Mouse (Mus musculus) urinary bladder, postnatal 25 days (tissue): Measurements from ENCODE around the gene AU022252.

ENCODE experiments used
- DNase-seq: peaks from one replicate; pipeline ENCODE4 v3.0.0; 2022; ENCODE audit warnings: low spot score

Gene AU022252

DNA sequence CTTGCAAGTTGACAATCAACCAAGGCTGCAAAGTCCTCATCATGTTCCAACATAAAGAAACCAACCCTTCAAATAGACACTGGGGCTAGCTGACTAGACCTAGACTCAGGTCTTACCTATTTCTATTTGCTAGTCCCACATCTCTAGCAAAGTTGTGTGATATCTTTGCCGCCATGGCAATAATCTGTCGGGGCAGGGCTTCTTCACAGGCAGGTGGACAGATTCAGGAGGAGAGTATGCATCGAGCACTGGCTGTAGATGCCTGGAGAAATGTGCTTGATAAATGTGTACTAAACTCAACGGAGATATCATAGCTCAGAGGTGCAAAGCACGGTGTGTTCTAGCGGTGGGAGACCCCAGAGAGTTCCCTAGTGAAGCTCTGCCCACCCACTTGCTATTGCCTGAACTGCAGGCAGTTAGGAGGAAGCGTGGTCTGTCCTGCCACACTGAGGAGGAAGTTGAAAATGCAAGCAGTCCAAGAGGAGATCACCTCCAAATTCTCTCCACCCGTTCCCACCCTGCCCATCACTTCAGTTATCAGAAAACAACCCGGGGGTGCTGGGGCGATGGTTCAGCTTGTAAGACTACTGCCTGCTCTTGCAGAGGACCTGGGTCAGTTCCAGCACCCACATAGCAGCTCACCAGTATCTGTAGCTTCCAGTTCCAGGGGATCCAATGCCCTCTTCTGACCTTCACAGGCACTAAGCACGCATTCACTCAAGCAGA is 44.3 kb downstream of the AU022252 start:
- DNase-seq = no peak

DNA sequence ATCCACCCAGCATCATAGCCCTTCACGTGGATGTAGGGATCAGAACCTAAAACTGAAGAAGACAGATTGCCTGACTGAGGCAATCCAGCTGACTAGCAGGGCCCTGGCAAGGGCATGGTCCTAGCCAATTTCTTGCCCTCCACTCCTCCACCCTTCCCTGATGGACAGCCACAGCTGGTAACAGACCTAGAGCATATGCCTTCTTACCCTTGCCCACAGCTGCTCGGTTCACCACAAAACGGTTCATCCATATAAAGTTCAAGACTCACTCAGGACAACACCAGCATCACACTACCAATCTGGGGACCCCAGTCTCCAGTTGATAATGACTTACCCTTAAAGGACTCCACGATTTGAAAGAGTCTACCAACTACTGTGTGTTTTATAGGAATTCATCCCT is 46.7 kb downstream of the AU022252 start:
- no peak for DNase-seq

DNA sequence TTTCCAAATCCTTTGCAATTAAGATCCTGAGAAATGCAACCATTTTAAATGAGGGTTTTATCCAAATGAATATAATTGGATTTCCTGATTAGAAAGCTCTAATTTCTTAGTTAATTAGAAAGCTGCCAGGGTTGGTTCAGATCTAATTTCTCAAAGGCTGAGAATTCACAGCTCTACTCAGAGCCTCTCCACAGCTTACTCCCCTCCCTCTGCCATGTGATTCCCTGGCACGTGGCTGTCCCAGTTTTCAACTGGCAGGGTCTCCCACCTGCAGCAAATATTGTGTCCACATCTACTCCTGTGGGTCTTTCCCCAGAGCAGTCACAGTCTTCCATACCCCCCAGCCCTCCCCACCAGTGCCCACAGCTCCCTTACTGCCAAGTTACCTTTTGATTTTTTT is 49.0 kb downstream of the AU022252 start:
- DNase-seq = no peak

DNA sequence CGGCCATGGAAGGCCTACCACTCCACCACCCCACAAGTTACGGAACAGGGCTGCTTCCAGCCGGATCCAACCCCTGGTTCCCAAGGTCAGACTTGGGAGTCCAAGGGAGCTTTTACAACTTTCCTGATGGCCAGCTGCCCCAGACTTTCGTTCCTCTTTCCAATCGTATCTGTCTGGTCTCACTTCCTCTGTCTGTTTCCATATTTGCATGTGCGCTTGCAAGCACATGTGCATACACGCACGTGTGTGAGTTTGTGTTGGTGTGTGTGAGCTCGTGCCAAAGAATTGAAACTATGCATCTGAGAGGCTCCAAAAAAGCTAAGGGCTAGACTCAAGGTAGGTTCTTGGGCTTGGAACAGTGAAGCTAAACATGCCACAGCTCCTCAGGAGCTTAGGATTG is 51.1 kb downstream of the AU022252 start:
- DNase-seq = no peak

DNA sequence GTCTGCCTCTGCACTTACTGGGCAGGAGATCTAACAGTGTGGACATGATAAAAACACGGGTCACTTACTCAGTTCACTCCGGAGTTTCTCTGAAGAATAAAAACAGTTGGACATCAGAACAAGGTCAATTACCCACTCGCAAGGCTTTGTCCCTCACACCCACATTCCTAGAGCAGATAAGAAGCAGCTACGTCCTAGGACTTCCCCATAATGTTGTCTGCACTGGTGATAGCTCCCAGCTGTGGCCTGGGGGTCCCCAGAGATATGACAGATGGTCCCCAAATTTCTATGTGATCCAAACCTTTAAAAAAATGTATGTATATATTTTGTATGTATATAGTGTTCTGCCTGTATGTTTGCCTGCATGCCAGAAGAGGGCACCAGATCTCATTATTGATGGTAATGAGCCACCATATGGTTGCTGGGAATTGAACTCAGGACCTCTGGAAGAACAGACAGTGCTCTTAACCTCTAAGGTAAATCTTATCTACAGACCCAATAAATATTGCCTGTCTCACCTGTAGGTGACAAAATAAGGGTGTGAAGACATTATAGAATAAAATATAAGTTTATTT is 52.3 kb downstream of the AU022252 start:
- no peak for DNase-seq

DNA sequence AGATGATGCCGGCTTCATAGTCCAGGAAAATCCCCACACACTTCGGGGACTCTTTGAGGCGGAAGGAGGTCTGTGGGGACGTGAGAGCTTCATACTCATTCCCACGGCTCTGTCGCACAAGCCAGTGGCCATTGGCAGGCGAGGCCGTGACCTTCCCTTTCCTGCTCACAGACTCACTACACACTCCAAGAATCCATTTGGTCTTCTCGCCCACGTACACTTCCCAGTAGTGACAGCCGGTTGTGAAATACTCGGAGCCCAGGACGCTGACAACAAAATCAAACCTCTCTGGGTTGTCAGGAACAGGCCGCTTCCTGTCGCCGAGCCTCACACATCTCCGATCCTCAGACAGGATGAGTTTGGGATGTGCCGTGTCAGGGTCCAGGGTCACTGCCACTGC is 54.2 kb downstream of the AU022252 start:
- no peak for DNase-seq

DNA sequence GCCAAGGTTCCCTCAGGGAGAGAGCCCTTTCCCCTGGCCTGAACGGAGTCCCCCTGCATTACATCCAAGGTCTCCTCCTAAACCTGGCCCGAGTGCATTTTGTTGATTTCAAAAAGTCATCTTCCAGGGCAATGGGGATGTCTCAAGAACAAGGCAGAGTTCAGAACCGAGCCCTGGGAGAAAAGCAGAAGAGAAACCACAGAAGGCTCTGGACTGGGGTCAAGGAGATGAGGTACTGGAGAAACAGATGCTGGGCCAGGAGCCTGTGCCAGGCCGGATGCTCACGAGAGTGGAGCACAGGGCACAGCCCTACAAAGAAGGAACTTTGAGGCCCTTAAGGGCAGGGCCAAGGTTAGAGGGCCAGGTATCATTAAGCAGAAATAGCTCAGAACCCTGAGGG is 54.8 kb downstream of the AU022252 start:
- DNase-seq = no peak

DNA sequence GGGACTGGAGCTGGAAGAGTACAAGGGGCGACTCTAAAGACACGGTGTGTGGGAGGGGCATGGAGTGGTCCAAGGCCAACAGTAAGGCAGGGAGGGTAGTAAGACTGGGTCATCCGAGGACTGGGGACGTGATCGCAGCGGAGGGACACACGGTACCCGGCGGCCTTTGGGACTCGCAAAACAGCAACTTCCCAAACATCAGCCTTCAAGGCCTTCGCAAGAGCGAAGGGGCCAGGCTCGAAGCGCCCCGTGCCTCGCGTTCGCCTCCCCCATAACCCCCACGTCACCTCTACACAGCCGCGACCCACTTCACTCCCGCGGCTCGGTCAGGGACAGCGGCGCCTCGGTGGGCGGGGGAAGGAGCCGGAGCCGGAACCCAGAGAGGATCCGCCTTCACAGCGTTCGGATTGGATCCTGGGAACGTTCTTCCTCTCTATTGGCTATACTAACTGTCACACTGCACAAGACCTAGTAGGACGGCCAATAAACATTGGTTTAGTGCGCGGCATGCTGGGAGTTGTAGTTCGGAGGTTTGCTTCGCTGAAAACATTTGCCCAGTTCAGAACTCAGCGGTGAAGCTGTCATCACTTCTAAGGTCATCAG is 58.6 kb downstream of the AU022252 start, which contains the start of gene Zfp691:
Gene Zfp691, minus strand, starts transcription at position 345 of the 603 bp plus-strand sequence.
- peak; percentile 81 for DNase-seq

DNA sequence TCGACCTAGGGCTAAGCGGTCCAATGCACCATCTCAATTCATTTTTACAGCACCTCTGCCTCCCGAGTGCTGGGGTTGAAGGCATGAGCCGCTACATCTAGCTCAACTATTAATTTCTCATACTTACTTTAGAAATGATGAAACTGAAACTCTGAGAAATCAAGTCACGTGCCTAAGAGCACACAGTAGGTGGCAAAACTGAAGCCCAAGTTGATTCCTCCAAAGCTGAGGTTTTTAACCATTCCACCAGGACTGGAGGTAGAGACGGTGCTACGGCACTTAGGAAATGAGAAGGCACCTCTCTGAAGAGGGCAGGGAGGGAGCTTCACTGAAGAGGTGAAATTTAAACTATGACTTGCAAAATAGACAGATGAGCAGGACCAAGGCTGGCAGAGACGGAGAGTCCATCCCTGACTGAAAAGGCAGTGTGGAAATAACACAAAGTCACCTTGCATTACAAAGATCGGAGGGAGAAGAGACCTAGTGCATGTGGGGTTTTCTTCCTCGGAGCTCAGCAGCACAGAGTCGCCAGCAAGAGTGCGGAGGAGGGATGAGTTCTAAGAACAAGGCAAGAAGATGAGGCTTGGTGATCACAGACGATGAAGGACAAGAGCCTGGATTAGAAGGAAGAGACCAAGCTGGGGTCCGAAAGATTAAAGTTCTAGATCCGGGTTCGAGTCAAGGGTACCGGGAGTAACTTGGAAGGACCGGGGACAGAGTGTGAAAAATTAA is 59.4 kb downstream of the AU022252 start:
- DNase-seq = no peak

DNA sequence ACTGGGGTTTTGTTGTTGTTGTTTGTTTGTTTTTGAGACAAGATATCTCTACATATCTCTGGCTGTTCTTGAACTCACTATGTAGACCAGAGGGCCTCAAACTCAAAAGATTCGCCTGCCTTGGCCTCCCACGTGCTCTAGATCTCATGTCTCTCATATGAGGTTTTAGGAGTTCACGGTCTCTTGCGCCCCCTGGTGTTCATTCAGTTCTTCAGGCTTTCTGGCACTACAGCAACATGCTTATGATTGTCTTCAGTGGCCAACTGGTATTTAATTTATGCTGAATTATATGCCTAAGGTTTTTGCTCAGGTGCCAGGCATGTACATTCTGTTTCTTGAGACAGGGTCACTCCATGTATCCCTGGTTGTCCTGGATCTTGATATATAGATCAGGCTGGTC is 64.8 kb downstream of the AU022252 start:
- peak; percentile 79 for DNase-seq

DNA sequence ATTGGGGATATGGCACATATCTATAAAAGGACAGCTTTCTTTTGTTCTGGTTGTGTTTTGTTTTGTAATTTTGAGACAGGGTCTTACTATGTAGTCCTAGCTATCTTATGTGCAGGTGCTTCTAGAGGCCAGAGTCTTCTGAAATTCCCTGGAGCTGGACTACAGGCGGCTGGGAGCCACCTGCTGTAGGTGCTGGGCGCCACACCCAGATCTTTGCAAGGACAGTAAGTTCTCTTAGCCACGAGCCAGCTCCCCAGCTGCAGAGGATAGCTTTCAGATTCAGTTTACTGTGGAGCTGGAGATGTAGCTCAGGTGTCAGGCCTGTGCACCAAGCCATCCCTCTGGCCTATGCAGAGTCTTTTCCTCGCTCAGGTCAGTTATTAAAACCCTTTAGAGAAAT is 65.4 kb downstream of the AU022252 start:
- DNase-seq = no peak

DNA sequence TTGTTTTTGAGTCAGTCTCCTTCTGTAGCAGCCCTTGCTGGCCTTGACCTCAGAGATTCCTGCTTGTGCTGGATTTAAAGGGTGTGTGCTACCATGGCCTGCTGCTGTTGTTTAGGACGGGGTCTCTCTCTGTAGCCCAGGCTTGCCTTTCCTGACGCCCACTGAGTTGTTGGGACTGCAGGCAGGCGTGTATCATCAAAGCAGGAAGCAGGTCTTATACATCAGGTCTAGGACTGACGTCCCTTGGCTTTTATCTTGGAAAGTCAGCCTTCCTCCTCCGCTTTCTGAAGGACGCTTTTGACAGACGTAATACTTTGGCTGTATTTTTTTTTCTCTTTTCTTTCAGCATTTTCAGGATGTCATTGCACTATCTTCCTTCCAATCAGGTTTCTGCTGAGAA is 66.6 kb downstream of the AU022252 start:
- no peak for DNase-seq

DNA sequence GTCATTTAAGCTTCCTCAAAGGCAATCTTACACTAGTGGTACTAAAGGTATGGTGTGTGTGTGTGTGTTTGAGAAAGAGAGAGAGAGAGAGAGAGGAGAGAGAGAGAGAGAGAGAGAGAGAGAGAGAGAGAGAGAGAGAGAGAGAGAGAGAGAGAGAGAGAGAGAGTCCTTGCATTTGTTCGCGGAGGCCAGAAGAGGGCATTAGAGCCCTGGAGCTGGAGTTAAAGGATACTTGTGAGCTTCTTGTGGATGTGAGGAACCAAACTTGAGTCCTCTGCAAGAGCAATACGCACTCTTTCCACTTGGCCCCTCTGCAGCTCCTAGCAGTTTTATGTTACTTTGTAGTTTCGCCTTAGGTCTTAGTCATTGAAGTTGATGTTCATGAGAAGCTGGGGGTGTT is 69.5 kb downstream of the AU022252 start:
- DNase-seq = no peak

DNA sequence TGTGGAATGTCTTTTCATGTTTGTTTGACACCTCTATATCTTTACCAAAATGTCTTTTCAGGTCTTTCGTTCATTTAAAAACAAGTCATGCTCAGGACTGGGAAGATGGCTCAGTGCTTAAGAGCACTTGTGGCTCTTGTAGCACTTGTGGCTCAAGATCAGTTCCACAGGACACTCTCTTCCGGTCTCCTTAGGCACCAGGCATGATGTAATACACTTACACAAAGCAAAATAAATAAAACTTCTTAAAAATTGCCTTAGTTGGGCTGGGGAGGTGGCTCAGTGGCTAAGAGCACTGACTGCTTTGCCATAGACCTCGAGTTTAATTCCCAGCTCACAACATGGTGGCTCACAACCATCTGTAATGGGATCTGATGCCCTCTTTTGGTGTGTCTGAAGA is 71.2 kb downstream of the AU022252 start:
- no peak for DNase-seq

DNA sequence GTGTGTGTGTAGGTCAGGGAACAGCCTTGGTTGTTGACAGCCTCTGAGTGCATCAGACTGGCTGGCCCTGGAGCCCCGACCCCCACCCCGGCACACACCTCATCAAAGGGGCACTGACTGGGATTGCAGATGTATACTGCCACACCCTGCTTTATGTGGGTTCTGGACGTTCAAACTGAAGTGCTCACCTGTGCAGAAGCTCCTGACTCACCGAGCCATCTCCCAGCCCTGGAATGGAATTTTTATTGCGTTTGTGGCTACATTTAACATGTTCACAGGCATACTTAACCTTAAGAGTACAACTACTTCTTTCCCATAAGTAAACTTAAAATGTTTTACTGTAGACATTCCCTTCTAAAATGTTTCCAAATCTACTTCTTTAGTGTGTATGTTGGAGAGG is 74.6 kb downstream of the AU022252 start:
- DNase-seq = no peak

DNA sequence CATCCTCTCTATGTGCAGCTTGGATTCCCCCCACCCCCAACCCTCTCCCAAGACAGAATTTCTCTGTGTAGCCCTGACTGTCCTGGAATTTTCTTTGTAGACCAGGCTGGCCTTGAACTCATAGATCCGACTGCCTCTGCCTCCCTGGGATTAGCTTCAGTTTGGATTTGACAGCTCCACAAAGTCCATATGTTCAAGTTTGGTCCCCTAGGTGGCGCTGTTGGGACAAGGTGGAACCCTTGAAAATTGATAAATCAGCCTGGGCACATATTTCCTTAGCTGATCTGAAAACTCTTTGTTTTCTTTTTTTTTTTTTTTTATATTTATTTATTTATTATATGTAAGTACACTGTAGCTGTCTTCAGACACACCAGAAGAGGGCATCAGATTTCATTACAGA is 75.3 kb downstream of the AU022252 start:
- DNase-seq = peak; percentile 73
